Comparison of ENCODE assay signal across 26 mouse cellular contexts in the genomic region with DNA sequence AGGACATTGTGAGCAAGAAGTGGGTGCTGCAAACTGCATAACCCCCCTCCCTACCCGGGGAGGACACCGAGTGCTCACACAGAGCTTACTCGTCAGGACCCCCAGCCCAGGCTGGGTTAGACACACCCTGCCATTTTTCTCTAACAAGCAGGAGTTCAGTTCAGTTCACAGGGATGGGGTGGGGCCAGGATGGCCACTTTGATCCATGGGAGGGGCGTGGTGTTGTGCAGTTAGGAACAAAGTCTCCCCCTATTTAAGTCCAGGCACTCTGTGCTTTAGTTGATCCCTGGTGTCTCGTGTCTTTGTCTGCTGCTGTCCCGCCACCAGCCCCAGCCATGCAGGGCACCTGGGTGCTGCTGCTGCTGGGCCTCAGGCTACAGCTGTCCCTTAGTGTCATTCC. TPM values are rescaled to one million over a fixed set of nuclear protein-coding genes. Genes with fewer than 3 reads are reported as not detected.
"Had no signal": no experiment of that assay in that cellular context is flagged by ENCODE, and none has a peak within 500 bp of the region (broad histone marks: within the 10 kb centered on the region; RNA-seq: fewer than 3 reads in every experiment).

A gene (plus strand): TSS at position 301 of the 400 bp plus-strand sequence.

- H3K27ac ChIP-seq: midbrain, embryonic 10.5 days; midbrain, embryonic 12.5 days; neural tube, embryonic 13.5 days; neural tube, embryonic 15.5 days; stomach, embryonic 15.5 days; stomach, postnatal 0 days had no signal

- H3K4me2 ChIP-seq: lung, embryonic 14.5 days; midbrain, embryonic 12.5 days; neural tube, embryonic 13.5 days; neural tube, embryonic 15.5 days; stomach, embryonic 15.5 days had no signal

- H3K9me3 ChIP-seq: midbrain, embryonic 10.5 days; midbrain, embryonic 12.5 days; neural tube, embryonic 13.5 days; neural tube, embryonic 15.5 days; stomach, embryonic 15.5 days had no signal

- H3K9ac ChIP-seq: lung, embryonic 14.5 days; midbrain, embryonic 12.5 days; neural tube, embryonic 13.5 days; neural tube, embryonic 15.5 days; stomach, embryonic 15.5 days had no signal

- ATAC-seq: midbrain, embryonic 16.5 days had no signal

- H3K4me3 ChIP-seq: midbrain, embryonic 10.5 days; midbrain, embryonic 12.5 days; myocyte; neural tube, embryonic 13.5 days; neural tube, embryonic 15.5 days; stomach, embryonic 15.5 days had no signal

- H3K36me3 ChIP-seq: midbrain, embryonic 10.5 days; midbrain, embryonic 12.5 days; neural tube, embryonic 13.5 days; neural tube, embryonic 15.5 days; stomach, embryonic 15.5 days had no signal

- DNase-seq: lung, adult 18-20 months; lung, embryonic 14.5 days; lung, postnatal 10 days; lung, postnatal 4 days; midbrain, embryonic 14.5 days; retina, postnatal 1 day; right cerebral cortex, adult 18-20 months; right cerebral cortex, postnatal 25 days; right cerebral cortex, postnatal 4 days; thymus, adult 18-20 months; thymus, postnatal 14 days; thymus, postnatal 36 days had no signal

- H3K4me1 ChIP-seq: stomach, embryonic 15.5 days had no signal

RNA-seq across cellular contexts. Expression of the gene that starts here (rescaled TPM):
- total RNA-seq: megakaryocyte, adult 5-6 weeks; megakaryocyte-erythroid progenitor cell, adult 5-6 weeks had no signal
- polyA plus RNA-seq: liver, embryonic 16.5 days; lung, embryonic 14.5 days; lung, embryonic 16.5 days; midbrain, embryonic 10.5 days; midbrain, embryonic 12.5 days; midbrain, embryonic 14.5 days; midbrain, embryonic 16.5 days; neural tube, embryonic 11.5 days; neural tube, embryonic 13.5 days; neural tube, embryonic 15.5 days; spleen, adult 2 months; stomach, embryonic 15.5 days had no signal
